Mouse (Mus musculus): Measurements from ENCODE around the gene Recql. TPM values are rescaled to one million over a fixed set of nuclear protein-coding genes. Genes with fewer than 3 reads are reported as not detected.

The Recql gene
- total RNA-seq, 2 experiments from 2014 or later, result 26.7 to 26.9 TPM

- TF ChIP-seq CTCF (conservative IDR thresholded peaks at IDR 0.05), result no peak
- H3K4me3 ChIP-seq, result no peak overlapping the region
- DNase-seq (ENCODE audit: low spot score in 2 of 2), result no peak
- H3K27ac ChIP-seq, result no peak overlapping the region
Measured at GRCm38 (mm10) chr6:142347431-142348385, 39.2 kb downstream of the Recql start.

- H3K27ac ChIP-seq, result peak overlapping the region; percentile 96
- H3K4me3 ChIP-seq, result peak overlapping the region; percentile 75
- no peak for DNase-seq (ENCODE audit: low spot score in 2 of 2)
- TF ChIP-seq CTCF (conservative IDR thresholded peaks at IDR 0.05), result no peak
Measured at GRCm38 (mm10) chr6:142346181-142347110, 40.4 kb downstream of the Recql start.

GRCm38 (mm10) chr6:142345440-142346038, 41.3 kb downstream of the Recql start, which contains the start of gene Pyroxd1:
Gene Pyroxd1 (plus strand): TSS chr6:142345654.
- Histone ChIP-seq H3K4me3 (peak within 1 kb of the TSS; percentile 75), H3K27ac (peak within 1 kb of the TSS; percentile 96)
- peak; percentile 84 to 86 for DNase-seq (ENCODE audit: low spot score in 2 of 2)
- TF ChIP-seq CTCF (conservative IDR thresholded peaks at IDR 0.05), result no peak

GRCm38 (mm10) chr6:142343561-142343960, 43.3 kb downstream of the Recql start:
- no peak overlapping the region for H3K4me3 ChIP-seq
- peak; percentile 18 to 50 for DNase-seq (ENCODE audit: low spot score in 2 of 2)
- TF ChIP-seq CTCF (conservative IDR thresholded peaks at IDR 0.05), result peak; percentile 88
- H3K27ac ChIP-seq, result no peak overlapping the region

- Histone ChIP-seq H3K4me3 (no peak overlapping the region), H3K27ac (no peak overlapping the region)
- TF ChIP-seq CTCF (conservative IDR thresholded peaks at IDR 0.05), result no peak
- DNase-seq (ENCODE audit: low spot score in 2 of 2), result no peak
Measured at GRCm38 (mm10) chr6:142339576-142339975, 47.3 kb downstream of the Recql start.

GRCm38 (mm10) chr6:142338961-142339360, 47.9 kb downstream of the Recql start:
- Histone ChIP-seq H3K4me3 (no peak overlapping the region), H3K27ac (no peak overlapping the region)
- TF ChIP-seq CTCF (conservative IDR thresholded peaks at IDR 0.05), result no peak
- DNase-seq (ENCODE audit: low spot score in 2 of 2), result no peak

- DNase-seq (ENCODE audit: low spot score in 2 of 2), result no peak
- TF ChIP-seq CTCF (conservative IDR thresholded peaks at IDR 0.05), result no peak
- no peak overlapping the region for H3K4me3 ChIP-seq
- H3K27ac ChIP-seq, result no peak overlapping the region
Measured at GRCm38 (mm10) chr6:142329201-142329600, 57.7 kb downstream of the Recql start.

- no peak for TF ChIP-seq CTCF (conservative IDR thresholded peaks at IDR 0.05)
- no peak overlapping the region for H3K4me3 ChIP-seq
- H3K27ac ChIP-seq, result no peak overlapping the region
- DNase-seq (ENCODE audit: low spot score in 2 of 2), result no peak
Measured at GRCm38 (mm10) chr6:142326598-142326997, 60.3 kb downstream of the Recql start.

- no peak for DNase-seq (ENCODE audit: low spot score in 2 of 2)
- H3K27ac ChIP-seq, result no peak within 1 kb of the TSS
- no peak for TF ChIP-seq CTCF (conservative IDR thresholded peaks at IDR 0.05)
- no peak within 1 kb of the TSS for H3K4me3 ChIP-seq
Measured at GRCm38 (mm10) chr6:142322881-142323280, 64.0 kb downstream of the Recql start, which contains the start of gene Slco1a5. Gene Slco1a5 (minus strand): TSS chr6:142322981.

GRCm38 (mm10) chr6:142317106-142317505, 69.8 kb downstream of the Recql start:
- DNase-seq (ENCODE audit: low spot score in 2 of 2), result no peak
- Histone ChIP-seq H3K27ac (no peak overlapping the region), H3K4me3 (no peak overlapping the region)
- no peak for TF ChIP-seq CTCF (conservative IDR thresholded peaks at IDR 0.05)

- no peak for DNase-seq (ENCODE audit: low spot score in 2 of 2)
- no peak for TF ChIP-seq CTCF (conservative IDR thresholded peaks at IDR 0.05)
Measured at GRCm38 (mm10) chr6:142314285-142314684, 72.6 kb downstream of the Recql start.

GRCm38 (mm10) chr6:142305076-142305475, 81.8 kb downstream of the Recql start:
- TF ChIP-seq CTCF (conservative IDR thresholded peaks at IDR 0.05), result no peak
- H3K4me3 ChIP-seq, result no peak overlapping the region
- DNase-seq (ENCODE audit: low spot score in 2 of 2), result no peak
- H3K27ac ChIP-seq, result no peak overlapping the region

More at GRCm38 (mm10) chr6:142314285-142314684, 72.6 kb downstream of the Recql start:
- Histone ChIP-seq H3K27ac (no peak overlapping the region), H3K4me3 (no peak overlapping the region)

Other genes starting within 250 kb of the Recql start
- gene Slco1a6, start 178.6 kb downstream of the Recql start, total RNA-seq (2021), result not detected
- gene Iapp, start 88.7 kb downstream of the Recql start, total RNA-seq (2021), result not detected
- gene Slco1a5, start 64.1 kb downstream of the Recql start, total RNA-seq (2021), result not detected
- gene Pyroxd1, start 41.4 kb downstream of the Recql start, total RNA-seq (2021), result 10 to 100 TPM; 12.8 to 15.7 TPM
- gene Golt1b, start 134 bp upstream of the Recql start, total RNA-seq (2021), result 10 to 100 TPM; 28.6 TPM
- gene Spx, start 26.4 kb upstream of the Recql start, total RNA-seq (2021), result 1 to 10 TPM; 1.2 to 2.9 TPM
- under 1 TPM; 0.12 to 0.13 TPM for gene Gys2, start 86.0 kb upstream of the Recql start, total RNA-seq (2021)
- 100 to 1,000 TPM; 540 to 581 TPM for gene Ldhb, start 120.9 kb upstream of the Recql start, total RNA-seq (2021)
- 1 to 10 TPM; 1.7 to 2.3 TPM for gene Kcnj8, start 184.5 kb upstream of the Recql start, total RNA-seq (2021)

Measured in layer of hippocampus, adult 2 months (tissue).